Mouse (Mus musculus) MEL (cell line): ENCODE measurements around the gene Fgfr2. TPM values are rescaled to one million over a fixed set of nuclear protein-coding genes. Genes with fewer than 3 reads are reported as not detected.

Experiments used
- DNase-seq: peaks from one replicate; pipeline ENCODE4 v3.0.0; 2011; ENCODE audit warnings: low read depth, low spot score
- H3K27ac ChIP-seq: 2 replicates; pipeline ENCODE4 v1.5.1; 2012; ENCODE audit warnings: low read depth, mild to moderate bottlenecking, control low read depth, low read length, moderate library complexity; ENCODE audit not compliant: control insufficient read depth
- H3K27me3 ChIP-seq, 2 experiments: fragments of 150-350 bp in 1 of 2; sonication (generic) in 1 of 2; 2 replicates each; pipeline ENCODE4 v1.6.1; 2012; ENCODE audit warnings: low read length in 2 of 2, mild to moderate bottlenecking in 2 of 2, improper control_type of control experiment in 1 of 2, moderate library complexity in 1 of 2; ENCODE audit not compliant: insufficient read depth in 2 of 2, control insufficient read depth in 1 of 2
- H3K36me3 ChIP-seq, 2 experiments: 2 replicates each; pipeline ENCODE4 v1.6.1; 2012 to 2014; ENCODE audit warnings: low read length in 2 of 2, improper control_type of control experiment in 1 of 2, inconsistent platforms in 1 of 2, mild to moderate bottlenecking in 1 of 2; ENCODE audit not compliant: insufficient read depth in 2 of 2, control insufficient read depth in 1 of 2
- H3K4me1 ChIP-seq, 2 experiments: fragments of 150-350 bp in 1 of 2; sonication (generic) in 1 of 2; 2 replicates each; pipeline ENCODE4 v1.6.1; 2012; ENCODE audit warnings: low read length in 2 of 2, improper control_type of control experiment in 1 of 2, mild to moderate bottlenecking in 1 of 2; ENCODE audit not compliant: insufficient read depth in 2 of 2, control insufficient read depth in 1 of 2
- H3K4me3 ChIP-seq, 2 experiments: fragments of 150-350 bp in 1 of 2; sonication (generic) in 1 of 2; 2 replicates each; pipeline ENCODE4 v1.5.1; 2012; ENCODE audit warnings: low read depth in 2 of 2, low read length in 2 of 2, mild to moderate bottlenecking in 2 of 2, moderate library complexity in 2 of 2, control low read depth in 1 of 2, improper control_type of control experiment in 1 of 2; ENCODE audit not compliant: control insufficient read depth in 1 of 2, insufficient read depth in 1 of 2
- H3K79me2 ChIP-seq: 2 replicates; pipeline ENCODE4 v1.6.1; 2012; ENCODE audit warnings: mild to moderate bottlenecking, low read length, moderate library complexity; ENCODE audit not compliant: control insufficient read depth, poor library complexity, insufficient read depth
- H3K9ac ChIP-seq: 2 replicates; pipeline ENCODE4 v1.6.1; 2012; ENCODE audit warnings: low read depth, mild to moderate bottlenecking, control low read depth, low read length, moderate library complexity; ENCODE audit not compliant: control insufficient read depth, poor library complexity, severe bottlenecking
- H3K9me3 ChIP-seq: fragments of 150-350 bp; sonication (generic); replicated peaks from 2 replicates; pipeline ENCODE4 v1.6.1; 2012; ENCODE audit warnings: mild to moderate bottlenecking, low read length, improper control_type of control experiment, moderate library complexity; ENCODE audit not compliant: insufficient read depth
- BHLHE40 ChIP-seq: IDR thresholded peaks from 2 replicates; pipeline ENCODE4 v1.6.1; 2012; ENCODE audit warnings: low read depth, mild to moderate bottlenecking, inconsistent platforms, low read length, improper control_type of control experiment, borderline replicate concordance
- CHD1 ChIP-seq: IDR thresholded peaks from 2 replicates; pipeline ENCODE4 v1.6.1; 2012; ENCODE audit warnings: low read depth, mild to moderate bottlenecking, inconsistent platforms, low read length, improper control_type of control experiment
- CHD2 ChIP-seq: IDR thresholded peaks from 2 replicates; pipeline ENCODE4 v1.6.1; 2011; ENCODE audit warnings: low read length, improper control_type of control experiment
- CTCF ChIP-seq, 3 experiments: IDR thresholded peaks in 2 of 3; conservative IDR thresholded peaks in 1 of 3; 2 replicates each; pipeline ENCODE4 v1.5.1; 2011 to 2012; ENCODE audit warnings: low read length in 3 of 3, low read depth in 2 of 3, mild to moderate bottlenecking in 2 of 3, improper control_type of control experiment in 1 of 3, inconsistent platforms in 1 of 3, mixed read lengths in 1 of 3, moderate library complexity in 1 of 3; ENCODE audit not compliant: control insufficient read depth in 1 of 3, insufficient read depth in 1 of 3, poor library complexity in 1 of 3, severe bottlenecking in 1 of 3
- ELF1 ChIP-seq: IDR thresholded peaks from 2 replicates; pipeline ENCODE4 v1.6.1; 2014; ENCODE audit warnings: low read depth, mild to moderate bottlenecking, inconsistent platforms, low read length, improper control_type of control experiment, moderate library complexity
- EP300 ChIP-seq, 2 experiments: IDR thresholded peaks; 2 replicates each; pipeline ENCODE4 v1.6.1; 2011; ENCODE audit warnings: improper control_type of control experiment in 2 of 2, low read length in 2 of 2, low read depth in 1 of 2, mild to moderate bottlenecking in 1 of 2
- ETS1 ChIP-seq: IDR thresholded peaks from 2 replicates; pipeline ENCODE4 v1.6.1; 2012; ENCODE audit warnings: low read depth, mild to moderate bottlenecking, inconsistent platforms, low read length, improper control_type of control experiment, moderate library complexity
- GABPA ChIP-seq: IDR thresholded peaks from 2 replicates; pipeline ENCODE4 v1.6.1; 2012; ENCODE audit warnings: low read depth, mild to moderate bottlenecking, inconsistent platforms, low read length, improper control_type of control experiment, moderate library complexity
- GATA1 ChIP-seq: IDR thresholded peaks from 2 replicates; pipeline ENCODE4 v1.6.1; 2011; ENCODE audit warnings: low read depth, low read length, improper control_type of control experiment
- HCFC1 ChIP-seq: IDR thresholded peaks from 2 replicates; pipeline ENCODE4 v1.6.1; 2012; ENCODE audit warnings: low read depth, mild to moderate bottlenecking, inconsistent platforms, low read length, improper control_type of control experiment, moderate library complexity
- KAT2A ChIP-seq: conservative IDR thresholded peaks from 2 replicates; pipeline ENCODE4 v1.6.1; 2012; ENCODE audit warnings: low read depth, low read length, improper control_type of control experiment, inconsistent platforms
- MAFK ChIP-seq: IDR thresholded peaks from 2 replicates; pipeline ENCODE4 v1.6.1; 2011; ENCODE audit warnings: low read depth, mild to moderate bottlenecking, low read length, improper control_type of control experiment, borderline replicate concordance
- MAX ChIP-seq: IDR thresholded peaks from 2 replicates; pipeline ENCODE4 v1.6.1; 2011; ENCODE audit warnings: low read length, improper control_type of control experiment
- MAZ ChIP-seq: IDR thresholded peaks from 2 replicates; pipeline ENCODE4 v1.6.1; 2012; ENCODE audit warnings: low read depth, mild to moderate bottlenecking, inconsistent platforms, low read length, improper control_type of control experiment
- MEF2A ChIP-seq: IDR thresholded peaks from 2 replicates; pipeline ENCODE4 v1.6.1; 2014; ENCODE audit warnings: low read depth, mild to moderate bottlenecking, inconsistent platforms, low read length, improper control_type of control experiment; ENCODE audit not compliant: poor library complexity, insufficient replicate concordance, severe bottlenecking; ENCODE audit errors: extremely low read depth
- MXI1 ChIP-seq: IDR thresholded peaks from 2 replicates; pipeline ENCODE4 v1.6.1; 2011; ENCODE audit warnings: mild to moderate bottlenecking, low read depth, low read length, improper control_type of control experiment
- MYB ChIP-seq: IDR thresholded peaks from 2 replicates; pipeline ENCODE4 v1.6.1; 2011; ENCODE audit warnings: mild to moderate bottlenecking, low read depth, low read length, improper control_type of control experiment
- MYC ChIP-seq: IDR thresholded peaks from 2 replicates; pipeline ENCODE4 v1.6.1; 2011; ENCODE audit warnings: low read depth, mild to moderate bottlenecking, low read length, improper control_type of control experiment, moderate library complexity
- NELFE ChIP-seq: IDR thresholded peaks from 2 replicates; pipeline ENCODE4 v1.6.1; 2011; ENCODE audit warnings: low read depth, low read length, improper control_type of control experiment
- NRF1 ChIP-seq: IDR thresholded peaks from 2 replicates; pipeline ENCODE4 v1.6.1; 2014; ENCODE audit warnings: low read depth, mild to moderate bottlenecking, inconsistent platforms, low read length, improper control_type of control experiment, moderate library complexity; ENCODE audit not compliant: poor library complexity, insufficient read depth, severe bottlenecking
- POLR2A ChIP-seq, 2 experiments: IDR thresholded peaks; 2 replicates each; pipeline ENCODE4 v1.6.1; 2011 to 2012; ENCODE audit warnings: low read length in 2 of 2, mild to moderate bottlenecking in 2 of 2, control low read depth in 1 of 2, improper control_type of control experiment in 1 of 2, low read depth in 1 of 2, moderate library complexity in 1 of 2; ENCODE audit not compliant: control insufficient read depth in 1 of 2, insufficient read depth in 1 of 2, poor library complexity in 1 of 2
- POLR2AphosphoS2 ChIP-seq: IDR thresholded peaks from 2 replicates; pipeline ENCODE4 v1.6.1; 2011; ENCODE audit warnings: low read length, improper control_type of control experiment
- POLR2AphosphoS5 ChIP-seq: IDR thresholded peaks from 2 replicates; pipeline ENCODE4 v1.6.1; 2012; ENCODE audit warnings: low read depth, borderline replicate concordance, mild to moderate bottlenecking, inconsistent platforms, low read length, moderate library complexity, mixed read lengths
- RAD21 ChIP-seq: IDR thresholded peaks from 2 replicates; pipeline ENCODE4 v1.6.1; 2011; ENCODE audit warnings: mild to moderate bottlenecking, low read depth, low read length, improper control_type of control experiment
- RCOR1 ChIP-seq: IDR thresholded peaks from 2 replicates; pipeline ENCODE4 v1.6.1; 2012; ENCODE audit warnings: low read depth, mild to moderate bottlenecking, inconsistent platforms, low read length, improper control_type of control experiment
- SIN3A ChIP-seq: IDR thresholded peaks from 2 replicates; pipeline ENCODE4 v1.6.1; 2012; ENCODE audit warnings: low read length, improper control_type of control experiment, inconsistent platforms
- SMC3 ChIP-seq: IDR thresholded peaks from 2 replicates; pipeline ENCODE4 v1.6.1; 2011; ENCODE audit warnings: low read depth, low read length, improper control_type of control experiment
- TAL1 ChIP-seq: IDR thresholded peaks from 2 replicates; pipeline ENCODE4 v1.6.1; 2012; ENCODE audit warnings: mild to moderate bottlenecking, inconsistent platforms, low read length, moderate library complexity, mixed read lengths
- TBP ChIP-seq: IDR thresholded peaks from 2 replicates; pipeline ENCODE4 v1.8.0; 2011; ENCODE audit warnings: low read depth, low read length, improper control_type of control experiment
- TCF12 ChIP-seq: IDR thresholded peaks from 2 replicates; pipeline ENCODE4 v1.6.1; 2014; ENCODE audit warnings: low read depth, mild to moderate bottlenecking, inconsistent platforms, low read length, improper control_type of control experiment, moderate library complexity
- UBTF ChIP-seq: IDR thresholded peaks from 2 replicates; pipeline ENCODE4 v1.6.1; 2012; ENCODE audit warnings: low read depth, mild to moderate bottlenecking, inconsistent platforms, low read length, improper control_type of control experiment, moderate library complexity, borderline replicate concordance; ENCODE audit not compliant: insufficient read depth
- USF1 ChIP-seq: IDR thresholded peaks from 2 replicates; pipeline ENCODE4 v1.6.1; 2014; ENCODE audit warnings: low read depth, mild to moderate bottlenecking, inconsistent platforms, low read length, improper control_type of control experiment, moderate library complexity
- USF2 ChIP-seq, 2 experiments: IDR thresholded peaks; 2 replicates each; pipeline ENCODE4 v1.6.1; 2011 to 2012; ENCODE audit warnings: improper control_type of control experiment in 2 of 2, low read length in 2 of 2, borderline replicate concordance in 1 of 2, inconsistent platforms in 1 of 2, low read depth in 1 of 2, mild to moderate bottlenecking in 1 of 2; ENCODE audit not compliant: insufficient read depth in 1 of 2
- ZC3H11A ChIP-seq: IDR thresholded peaks from 2 replicates; pipeline ENCODE4 v1.6.1; 2012; ENCODE audit warnings: low read depth, mild to moderate bottlenecking, inconsistent platforms, low read length, improper control_type of control experiment
- ZKSCAN1 ChIP-seq: IDR thresholded peaks from 2 replicates; pipeline ENCODE4 v1.6.1; 2012; ENCODE audit warnings: low read depth, mild to moderate bottlenecking, inconsistent platforms, low read length, improper control_type of control experiment, moderate library complexity
- ZMIZ1 ChIP-seq: IDR thresholded peaks from 2 replicates; pipeline ENCODE4 v1.6.1; 2012; ENCODE audit warnings: low read depth, mild to moderate bottlenecking, inconsistent platforms, low read length, improper control_type of control experiment, moderate library complexity
- ZNF384 ChIP-seq: IDR thresholded peaks from 2 replicates; pipeline ENCODE4 v1.6.1; 2012; ENCODE audit warnings: low read depth, mild to moderate bottlenecking, inconsistent platforms, low read length, improper control_type of control experiment
- polyA plus RNA-seq, 2 experiments: library from polyadenylated mRNA; stranded (reverse) in 1 of 2; unstranded in 1 of 2; fragments of >175 nt in 1 of 2; fragments of >200 nt in 1 of 2; gene quantifications; 2 replicates each; pipeline versions ENCODE4 v1.2.1 to v1.2.4; 2012; ENCODE audit warnings: low replicate concordance in 2 of 2, low read depth in 1 of 2; ENCODE audit not compliant: insufficient read length in 2 of 2, insufficient read depth in 1 of 2, missing spikeins in 1 of 2
- total RNA-seq: library from RNA; depleted of rRNA; stranded (reverse); fragments of 300-350 nt; gene quantifications from 2 replicates; pipeline ENCODE4 v1.2.3, GENCODE M21; 2012

Fgfr2 gene
- total and polyA plus RNA-seq, 3 experiments = not detected

DNA sequence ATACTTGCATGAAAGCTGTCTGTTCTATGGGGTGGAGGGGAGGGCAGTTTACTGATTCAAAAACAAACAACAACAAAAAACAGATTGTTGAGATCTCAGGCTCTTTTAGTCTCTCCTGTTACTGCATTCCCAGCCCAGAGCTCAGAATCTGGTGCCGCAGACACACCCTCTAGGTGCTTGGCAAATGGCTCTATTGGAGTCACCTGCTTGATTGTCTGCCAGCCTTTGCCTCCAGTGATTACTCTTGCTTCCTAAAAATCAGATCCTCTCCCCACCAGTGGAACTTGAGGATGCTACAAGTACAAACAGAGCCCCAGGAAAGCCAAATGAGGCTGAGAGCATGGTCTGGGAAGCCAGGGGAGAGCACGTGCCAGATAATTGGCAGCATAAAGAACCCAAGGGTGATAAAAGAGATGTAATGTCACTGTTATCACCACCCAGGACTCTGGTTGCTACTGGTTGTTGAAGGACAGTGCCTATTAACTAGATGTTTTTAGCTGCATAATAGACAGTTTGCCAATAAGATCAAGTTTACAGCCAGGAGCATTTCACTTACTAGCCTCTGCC lies 801.7 kb downstream of the Fgfr2 start:
- Histone ChIP-seq H3K27ac (no peak overlapping the region), H3K9ac (no peak overlapping the region), H3K27me3 (no peaks in the 10 kb centered on the region), H3K9me3 (no peaks in the 10 kb centered on the region), H3K36me3 (peaks cover 0 to 49% of the 10 kb centered on the region in 2 experiments; a peak in 2 of 4 replicates), H3K4me3 (no peak overlapping the region), H3K79me2 (peaks cover 5% of the 10 kb centered on the region), H3K4me1 (peaks cover 25 to 51% of the 10 kb centered on the region in 2 experiments)
- no peak for DNase-seq
- TF ChIP-seq TBP (no peak), MAX (peak; percentile 84), POLR2AphosphoS2 (no peak), USF2 (IDR thresholded peaks at IDR 0.05; ENCODE audit: borderline replicate concordance in 1 of 2, insufficient read depth in 1 of 2, low read depth in 1 of 2, low read length in 2 of 2) (no peak), TAL1 (no peak), CTCF (IDR thresholded peaks at IDR 0.05 in 2 of 3, conservative IDR thresholded peaks at IDR 0.05 in 1 of 3; ENCODE audit: control insufficient read depth in 1 of 3, insufficient read depth in 1 of 3, low read depth in 2 of 3, low read length in 3 of 3, poor library complexity in 1 of 3, severe bottlenecking in 1 of 3) (no peak), TCF12 (0 out of 2 replicates have a peak, but pooled peaks have one; percentile 20), ZKSCAN1 (no peak), ELF1 (no peak), MEF2A (no peak), KAT2A (no peak), BHLHE40 (peak; percentile 95), RAD21 (no peak), GABPA (no peak), POLR2AphosphoS5 (no peak), MYC (peak; percentile 81), ETS1 (peak; percentile 51), NELFE (no peak), MAZ (no peak), SMC3 (no peak), GATA1 (0 out of 2 replicates have a peak, but pooled peaks have one; percentile 20), CHD2 (no peak), CHD1 (no peak), RCOR1 (0 out of 2 replicates have a peak, but pooled peaks have one; percentile 29), UBTF (no peak), MXI1 (peak; percentile 75), USF1 (peak; percentile 74), SIN3A (peak; percentile 44), NRF1 (no peak), HCFC1 (no peak), ZMIZ1 (no peak), MAFK (no peak), ZC3H11A (no peak), EP300 (IDR thresholded peaks at IDR 0.05; ENCODE audit: low read depth in 1 of 2, low read length in 2 of 2) (peak; percentile 7 to 39; a peak in 1 of 4 replicates), POLR2A (IDR thresholded peaks at IDR 0.05; ENCODE audit: control insufficient read depth in 1 of 2, insufficient read depth in 1 of 2, low read depth in 1 of 2, low read length in 2 of 2, poor library complexity in 1 of 2) (no peak), ZNF384 (no peak), MYB (no peak)
